Mouse (Mus musculus) left cerebral cortex, postnatal 4 days (tissue): ENCODE data around the gene Plxnb3. TPM values are rescaled to one million over a fixed set of nuclear protein-coding genes. Genes with fewer than 3 reads are reported as not detected.
"Not testable (repeated sequence)": the region's sequence is repeated elsewhere in the genome, so short reads cannot be mapped to it uniquely, and the experiment has no call there.

Experiments
- DNase-seq: peaks from one replicate; pipeline ENCODE4 v3.0.0-alpha.2; 2022
- intact Hi-C: fragments of 180-260 bp; cut with DNase I; formaldehyde crosslinking; loops from one replicate; pipeline ENCODE4 v1.15.1; 2025
- total RNA-seq, 2 experiments: library from RNA; stranded (reverse); gene quantifications; 2 replicates each; pipeline ENCODE4 v1.2.3; 2021

The Plxnb3 gene
- 1 to 10 TPM; 1.4 to 1.7 TPM for total RNA-seq

- peak; percentile 11 for DNase-seq
- intact Hi-C loops, result no loop called here
Observed at GRCm38 (mm10) chrX:73756334-73757140, at the start of gene Plxnb3. Gene Plxnb3 (plus strand): TSS chrX:73757090.

- peak; percentile 35 for DNase-seq
- intact Hi-C loops, result no loop called here
Observed at GRCm38 (mm10) chrX:73715476-73716108, 41.3 kb upstream of the Plxnb3 start.

GRCm38 (mm10) chrX:73716109-73716661 is 40.7 kb upstream of the Plxnb3 start, which contains the start of the genes Bcap31 and Abcd1:
Gene Bcap31 (minus strand): TSS chrX:73716175.
Gene Abcd1 (plus strand): TSS chrX:73716597.
- intact Hi-C loops, result no loop called here
- DNase-seq, result peak; percentile 95

- intact Hi-C loops, result no loop called here
Observed at GRCm38 (mm10) chrX:73716709-73717545, 40.0 kb upstream of the Plxnb3 start.

GRCm38 (mm10) chrX:73717667-73718066 is 39.2 kb upstream of the Plxnb3 start:
- DNase-seq, result peak; percentile 16
- intact Hi-C loops, result no loop called here

More at GRCm38 (mm10) chrX:73716709-73717545, 40.0 kb upstream of the Plxnb3 start:
- peak; percentile 9 for DNase-seq

- no peak for DNase-seq
- intact Hi-C loops, result no loop called here
Observed at GRCm38 (mm10) chrX:73718271-73718670, 38.6 kb upstream of the Plxnb3 start.

GRCm38 (mm10) chrX:73718686-73719362 is 38.1 kb upstream of the Plxnb3 start:
- intact Hi-C loops, result no loop called here
- peak; percentile 26 for DNase-seq

GRCm38 (mm10) chrX:73730908-73731307 is 26.0 kb upstream of the Plxnb3 start:
- intact Hi-C loops, result no loop called here
- no peak for DNase-seq

GRCm38 (mm10) chrX:73738155-73738554 is 18.7 kb upstream of the Plxnb3 start:
- peak; percentile 24 for DNase-seq
- intact Hi-C loops, result no loop called here

- DNase-seq, result no peak
- intact Hi-C loops, result no loop called here
Observed at GRCm38 (mm10) chrX:73739151-73739550, 17.7 kb upstream of the Plxnb3 start.

GRCm38 (mm10) chrX:73739841-73740240 is 17.0 kb upstream of the Plxnb3 start:
- intact Hi-C loops, DNase-seq: not testable (repeated sequence)

- intact Hi-C loops, result no loop called here
- no peak for DNase-seq
Observed at GRCm38 (mm10) chrX:73744774-73745481, 12.0 kb upstream of the Plxnb3 start.

- intact Hi-C loops, result no loop called here
Observed at GRCm38 (mm10) chrX:73748977-73749376, 7.9 kb upstream of the Plxnb3 start.

GRCm38 (mm10) chrX:73758611-73759290 is 1.9 kb downstream of the Plxnb3 start:
- peak; percentile 66 for DNase-seq
- intact Hi-C loops, result no loop called here

More at GRCm38 (mm10) chrX:73748977-73749376, 7.9 kb upstream of the Plxnb3 start:
- DNase-seq, result no peak

- peak; percentile 60 for DNase-seq
- intact Hi-C loops, result no loop called here
Observed at GRCm38 (mm10) chrX:73765311-73765710, 8.4 kb downstream of the Plxnb3 start.

GRCm38 (mm10) chrX:73767267-73767666 is 10.4 kb downstream of the Plxnb3 start:
- intact Hi-C loops, result no loop called here

GRCm38 (mm10) chrX:73774168-73774760 is 17.4 kb downstream of the Plxnb3 start, which contains the start of gene Srpk3:
Gene Srpk3 (plus strand): TSS chrX:73774405.
- intact Hi-C loops, result no loop called here
- DNase-seq, result no peak

More at GRCm38 (mm10) chrX:73767267-73767666, 10.4 kb downstream of the Plxnb3 start:
- peak; percentile 14 for DNase-seq

- intact Hi-C loops, result no loop called here
- DNase-seq, result peak; percentile 10
Observed at GRCm38 (mm10) chrX:73774802-73775483, 18.1 kb downstream of the Plxnb3 start.
